Mouse (Mus musculus): ENCODE measurements around the gene Rpl36-ps4. TPM values are rescaled to one million over a fixed set of nuclear protein-coding genes. Genes with fewer than 3 reads are reported as not detected.

Rpl36-ps4 gene
- polyA plus RNA-seq, 1 experiment from 2014 or later = not detected

DNA sequence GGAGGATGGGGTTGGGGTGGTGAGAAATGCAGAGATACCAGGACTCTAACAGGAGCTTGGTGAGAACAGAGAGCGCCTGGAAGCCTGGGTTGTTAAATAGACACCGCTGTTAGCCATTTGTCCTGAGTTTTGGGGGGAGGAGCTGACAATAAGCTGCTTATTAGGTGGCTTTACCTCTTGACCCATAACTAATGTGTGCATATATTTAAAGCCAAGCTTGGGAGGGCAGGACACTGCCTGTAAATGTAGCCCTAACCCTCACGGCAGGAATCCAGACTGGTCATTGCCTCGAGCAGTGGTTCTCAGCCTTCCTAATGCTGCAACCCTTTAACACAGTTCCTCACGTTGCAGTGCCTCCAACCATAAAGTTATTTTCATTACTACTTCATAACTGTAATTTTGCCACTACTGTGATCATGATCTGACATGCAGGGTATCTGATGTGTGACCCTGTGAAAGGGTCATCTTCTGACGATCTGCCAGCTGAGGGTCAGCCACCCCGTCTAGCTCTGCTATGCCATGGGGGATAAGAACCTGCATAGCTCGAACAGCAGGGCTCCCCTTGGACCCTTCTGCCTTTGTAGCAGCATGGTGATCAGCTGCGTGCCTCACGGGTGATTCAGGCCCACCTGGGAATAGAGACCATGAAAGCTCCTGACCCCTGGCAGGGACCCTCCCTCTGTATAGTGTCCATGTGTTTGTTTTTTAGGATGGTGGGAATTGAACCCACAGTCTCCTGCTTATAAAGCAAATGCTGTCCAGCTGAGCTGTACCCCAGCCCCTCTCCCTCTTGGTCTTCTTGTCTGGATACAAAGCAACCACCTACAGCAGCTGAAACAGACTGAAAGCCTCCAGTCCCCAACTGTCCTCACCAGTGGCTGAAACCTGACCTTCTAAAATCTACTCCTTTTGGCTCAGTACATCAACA, 42.0 kb upstream of the Rpl36-ps4 start:
- 71% methylated on average over 10 of the region's 10 CpGs for WGBS
- H3K9me3 ChIP-seq (ENCODE audit: control insufficient read depth, low read length) = no peaks in the 10 kb centered on the region
- H3K4me1 ChIP-seq (ENCODE audit: control insufficient read depth, insufficient read depth, low read length) = no peaks in the 10 kb centered on the region; the same call in 1 of the 2 replicates
- H3K27me3 ChIP-seq (ENCODE audit: control insufficient read depth, insufficient read depth, low read length) = no peaks in the 10 kb centered on the region
- no peak overlapping the region for H3K27ac ChIP-seq (ENCODE audit: low read depth, low read length)
- H3K4me3 ChIP-seq (ENCODE audit: low read length) = no peak overlapping the region
- H3K4me2 ChIP-seq (replicated peaks; ENCODE audit: low read depth, low read length) = no peak overlapping the region
- H3K36me3 ChIP-seq (ENCODE audit: control insufficient read depth, insufficient read depth, low read length) = no peaks in the 10 kb centered on the region
- ATAC-seq (ENCODE audit: low FRiP score, low TSS enrichment) = no peak
- H3K9ac ChIP-seq (ENCODE audit: low read depth, low read length) = no peak overlapping the region

- no peaks in the 10 kb centered on the region for H3K36me3 ChIP-seq (ENCODE audit: control insufficient read depth, insufficient read depth, low read length)
- H3K9me3 ChIP-seq (ENCODE audit: control insufficient read depth, low read length) = no peaks in the 10 kb centered on the region
- no peaks in the 10 kb centered on the region; the same call in 1 of the 2 replicates for H3K4me1 ChIP-seq (ENCODE audit: control insufficient read depth, insufficient read depth, low read length)
- H3K27me3 ChIP-seq (ENCODE audit: control insufficient read depth, insufficient read depth, low read length) = no peaks in the 10 kb centered on the region
- H3K27ac ChIP-seq (ENCODE audit: low read depth, low read length) = no peak overlapping the region
- WGBS = 63% methylated on average over 9 of the region's 9 CpGs
- no peak overlapping the region for H3K4me3 ChIP-seq (ENCODE audit: low read length)
- no peak overlapping the region for H3K9ac ChIP-seq (ENCODE audit: low read depth, low read length)
- ATAC-seq (ENCODE audit: low FRiP score, low TSS enrichment) = no peak
- H3K4me2 ChIP-seq (replicated peaks; ENCODE audit: low read depth, low read length) = no peak overlapping the region
These were observed 41.1 kb upstream of the Rpl36-ps4 start for GRCm38 (mm10) chr17:87879484-87880225.

GRCm38 (mm10) chr17:87882594-87882993, 38.2 kb upstream of the Rpl36-ps4 start:
- H3K4me3 ChIP-seq (ENCODE audit: low read length) = no peak overlapping the region
- no peaks in the 10 kb centered on the region for H3K36me3 ChIP-seq (ENCODE audit: control insufficient read depth, insufficient read depth, low read length)
- H3K27ac ChIP-seq (ENCODE audit: low read depth, low read length) = no peak overlapping the region
- 57% methylated on average over 1 of the region's 1 CpGs for WGBS
- 0 out of 2 replicates have a peak, but pooled peaks have one; percentile 64 for ATAC-seq (ENCODE audit: low FRiP score, low TSS enrichment)
- no peaks in the 10 kb centered on the region for H3K4me1 ChIP-seq (ENCODE audit: control insufficient read depth, insufficient read depth, low read length)
- no peak overlapping the region for H3K4me2 ChIP-seq (replicated peaks; ENCODE audit: low read depth, low read length)
- no peaks in the 10 kb centered on the region for H3K9me3 ChIP-seq (ENCODE audit: control insufficient read depth, low read length)
- H3K9ac ChIP-seq (ENCODE audit: low read depth, low read length) = no peak overlapping the region
- no peaks in the 10 kb centered on the region for H3K27me3 ChIP-seq (ENCODE audit: control insufficient read depth, insufficient read depth, low read length)

- Histone ChIP-seq H3K4me3 (ENCODE audit: low read length) (no peak overlapping the region), H3K27me3 (ENCODE audit: control insufficient read depth, insufficient read depth, low read length) (no peaks in the 10 kb centered on the region), H3K4me1 (ENCODE audit: control insufficient read depth, insufficient read depth, low read length) (no peaks in the 10 kb centered on the region), H3K9ac (ENCODE audit: low read depth, low read length) (no peak overlapping the region), H3K36me3 (ENCODE audit: control insufficient read depth, insufficient read depth, low read length) (no peaks in the 10 kb centered on the region), H3K27ac (ENCODE audit: low read depth, low read length) (no peak overlapping the region), H3K9me3 (ENCODE audit: control insufficient read depth, low read length) (no peaks in the 10 kb centered on the region; the same call in 1 of the 2 replicates), H3K4me2 (replicated peaks; ENCODE audit: low read depth, low read length) (no peak overlapping the region)
- ATAC-seq (ENCODE audit: low FRiP score, low TSS enrichment) = no peak
- WGBS = 61% methylated on average over 6 of the region's 6 CpGs
These were observed 23.6 kb upstream of the Rpl36-ps4 start for GRCm38 (mm10) chr17:87897175-87897574.

DNA sequence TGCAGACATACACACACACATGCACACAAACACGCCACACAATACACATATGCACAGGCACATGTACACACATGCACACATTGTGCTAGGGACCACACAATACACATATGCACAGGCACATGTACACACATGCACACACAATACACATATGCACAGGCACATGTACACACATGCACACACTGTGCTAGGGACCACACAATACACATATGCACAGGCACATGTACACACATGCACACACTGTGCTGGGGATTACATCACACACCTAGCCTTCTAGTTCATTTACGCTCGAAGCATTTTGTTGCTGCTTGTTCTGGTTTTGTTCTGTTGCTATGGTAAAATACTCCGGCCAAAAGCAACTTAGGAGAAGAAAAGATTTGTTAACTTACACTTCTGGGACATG, 20.1 kb upstream of the Rpl36-ps4 start:
- ATAC-seq (ENCODE audit: low FRiP score, low TSS enrichment) = no peak
- Histone ChIP-seq H3K4me3 (ENCODE audit: low read length) (no peak overlapping the region), H3K27me3 (ENCODE audit: control insufficient read depth, insufficient read depth, low read length) (no peaks in the 10 kb centered on the region), H3K4me1 (ENCODE audit: control insufficient read depth, insufficient read depth, low read length) (no peaks in the 10 kb centered on the region), H3K9me3 (ENCODE audit: control insufficient read depth, low read length) (no peaks in the 10 kb centered on the region; the same call in 1 of the 2 replicates), H3K36me3 (ENCODE audit: control insufficient read depth, insufficient read depth, low read length) (no peaks in the 10 kb centered on the region), H3K4me2 (replicated peaks; ENCODE audit: low read depth, low read length) (no peak overlapping the region), H3K27ac (ENCODE audit: low read depth, low read length) (no peak overlapping the region), H3K9ac (ENCODE audit: low read depth, low read length) (no peak overlapping the region)
- WGBS = 76% methylated on average over 4 of the region's 4 CpGs

- ATAC-seq (ENCODE audit: low FRiP score, low TSS enrichment) = no peak
- Histone ChIP-seq H3K27ac (ENCODE audit: low read depth, low read length) (no peak overlapping the region), H3K4me2 (replicated peaks; ENCODE audit: low read depth, low read length) (no peak overlapping the region), H3K9me3 (ENCODE audit: control insufficient read depth, low read length) (no peaks in the 10 kb centered on the region; the same call in 1 of the 2 replicates), H3K4me3 (ENCODE audit: low read length) (no peak overlapping the region), H3K27me3 (ENCODE audit: control insufficient read depth, insufficient read depth, low read length) (no peaks in the 10 kb centered on the region), H3K4me1 (ENCODE audit: control insufficient read depth, insufficient read depth, low read length) (no peaks in the 10 kb centered on the region), H3K36me3 (ENCODE audit: control insufficient read depth, insufficient read depth, low read length) (no peaks in the 10 kb centered on the region), H3K9ac (ENCODE audit: low read depth, low read length) (no peak overlapping the region; the same call in 1 of the 2 replicates)
- 23% methylated on average over 7 of the region's 7 CpGs for WGBS
These were observed 19.6 kb upstream of the Rpl36-ps4 start for GRCm38 (mm10) chr17:87901163-87901562.

- Histone ChIP-seq H3K9me3 (ENCODE audit: control insufficient read depth, low read length) (no peaks in the 10 kb centered on the region), H3K9ac (ENCODE audit: low read depth, low read length) (no peak overlapping the region), H3K27ac (ENCODE audit: low read depth, low read length) (no peak overlapping the region), H3K4me2 (replicated peaks; ENCODE audit: low read depth, low read length) (no peak overlapping the region), H3K36me3 (ENCODE audit: control insufficient read depth, insufficient read depth, low read length) (no peaks in the 10 kb centered on the region), H3K4me1 (ENCODE audit: control insufficient read depth, insufficient read depth, low read length) (no peaks in the 10 kb centered on the region), H3K27me3 (ENCODE audit: control insufficient read depth, insufficient read depth, low read length) (no peaks in the 10 kb centered on the region), H3K4me3 (ENCODE audit: low read length) (no peak overlapping the region)
- WGBS = 22% methylated on average over 6 of the region's 6 CpGs
- no peak for ATAC-seq (ENCODE audit: low FRiP score, low TSS enrichment)
These were observed 17.6 kb upstream of the Rpl36-ps4 start for GRCm38 (mm10) chr17:87903213-87903612.

GRCm38 (mm10) chr17:87903725-87904124, 17.1 kb upstream of the Rpl36-ps4 start:
- Histone ChIP-seq H3K4me2 (replicated peaks; ENCODE audit: low read depth, low read length) (no peak overlapping the region), H3K9ac (ENCODE audit: low read depth, low read length) (no peak overlapping the region), H3K9me3 (ENCODE audit: control insufficient read depth, low read length) (no peaks in the 10 kb centered on the region), H3K4me1 (ENCODE audit: control insufficient read depth, insufficient read depth, low read length) (no peaks in the 10 kb centered on the region), H3K36me3 (ENCODE audit: control insufficient read depth, insufficient read depth, low read length) (no peaks in the 10 kb centered on the region), H3K27me3 (ENCODE audit: control insufficient read depth, insufficient read depth, low read length) (no peaks in the 10 kb centered on the region), H3K4me3 (ENCODE audit: low read length) (no peak overlapping the region), H3K27ac (ENCODE audit: low read depth, low read length) (no peak overlapping the region)
- ATAC-seq (ENCODE audit: low FRiP score, low TSS enrichment) = no peak
- WGBS = 93% methylated on average over 8 of the region's 8 CpGs

GRCm38 (mm10) chr17:87915386-87915785, 5.4 kb upstream of the Rpl36-ps4 start:
- Histone ChIP-seq H3K4me3 (ENCODE audit: low read length) (no peak overlapping the region), H3K9me3 (ENCODE audit: control insufficient read depth, low read length) (peaks cover 5% of the 10 kb centered on the region), H3K9ac (ENCODE audit: low read depth, low read length) (no peak overlapping the region), H3K27ac (ENCODE audit: low read depth, low read length) (no peak overlapping the region), H3K4me1 (ENCODE audit: control insufficient read depth, insufficient read depth, low read length) (no peaks in the 10 kb centered on the region), H3K36me3 (ENCODE audit: control insufficient read depth, insufficient read depth, low read length) (no peaks in the 10 kb centered on the region), H3K27me3 (ENCODE audit: control insufficient read depth, insufficient read depth, low read length) (no peaks in the 10 kb centered on the region), H3K4me2 (replicated peaks; ENCODE audit: low read depth, low read length) (no peak overlapping the region)
- ATAC-seq (ENCODE audit: low FRiP score, low TSS enrichment) = no peak
- 81% methylated on average over 3 of the region's 3 CpGs for WGBS

All from kidney, embryonic 14.5 days (tissue).